Mouse (Mus musculus) myocyte (in vitro differentiated cells): Measurements from ENCODE around the gene Fam83f.

Experiments
- CEBPB ChIP-seq: IDR thresholded peaks from 2 replicates; pipeline ENCODE4 v1.6.1; 2011; ENCODE audit warnings: mild to moderate bottlenecking, moderate library complexity; ENCODE audit not compliant: poor library complexity, insufficient read depth, severe bottlenecking
- MYOG ChIP-seq, 3 experiments: IDR thresholded peaks; one replicate each; pipeline ENCODE4 v1.6.1; 2011; ENCODE audit warnings: control low read depth in 2 of 3, low read depth in 2 of 3, mild to moderate bottlenecking in 2 of 3; ENCODE audit not compliant: insufficient read length in 2 of 3, control insufficient read depth in 1 of 3, insufficient read depth in 1 of 3
- POLR2A ChIP-seq: IDR thresholded peaks from one replicate; pipeline ENCODE4 v1.6.1; 2011; ENCODE audit warnings: low read depth, mild to moderate bottlenecking, control low read depth, moderate library complexity; ENCODE audit not compliant: insufficient read length
- POLR2AphosphoS2 ChIP-seq: IDR thresholded peaks from one replicate; pipeline ENCODE4 v1.6.1; 2011; ENCODE audit warnings: low read depth, control low read depth; ENCODE audit not compliant: insufficient read length
- TCF12 ChIP-seq: IDR thresholded peaks from one replicate; pipeline ENCODE4 v1.6.1; 2011; ENCODE audit warnings: mild to moderate bottlenecking, control low read depth; ENCODE audit not compliant: poor library complexity, insufficient read depth, severe bottlenecking

- TF ChIP-seq POLR2A (no peak), MYOG (IDR thresholded peaks at IDR 0.05; ENCODE audit: control insufficient read depth in 1 of 3, insufficient read depth in 1 of 3, insufficient read length in 2 of 3, low read depth in 2 of 3) (no peak), CEBPB (no peak), POLR2AphosphoS2 (no peak), TCF12 (no peak)
Observed at GRCm38 (mm10) chr15:80623171-80623837, 48.3 kb upstream of the Fam83f start.
